ENCODE assay signal across 18 mouse cellular contexts in genomic region chr7:125515081-125515853, GRCm38 (mm10). TPM values are rescaled to one million over a fixed set of nuclear protein-coding genes. Genes with fewer than 3 reads are reported as not detected.
A peak's percentile ranks its signal among the peaks of the same experiment; 100 is the strongest.
DNase-seq lines count a peak whose midpoint lies in the region; ATAC-seq lines count a peak whose summit lies in the region.
"Had no signal": no experiment of that assay in that cellular context is flagged by ENCODE, and none has a peak within 500 bp of the region (broad histone marks: within the 10 kb centered on the region; RNA-seq: fewer than 3 reads in every experiment).

No protein-coding gene starts in this region.

- no peaks in the 10 kb centered on the region for H3K27me3 ChIP-seq in liver, embryonic 15.5 days
- H3K27me3 ChIP-seq: forebrain, embryonic 15.5 days; neural tube, embryonic 12.5 days had no signal

- H3K4me2 ChIP-seq in liver, embryonic 15.5 days: no peak overlapping the region
- H3K4me2 ChIP-seq: forebrain, embryonic 15.5 days; neural tube, embryonic 12.5 days had no signal

- WGBS in liver, embryonic 15.5 days (ENCODE audit: insufficient replicate concordance): 66% methylated on average over 5 of the region's 5 CpGs

- H3K36me3 ChIP-seq in liver, embryonic 15.5 days (replicated peaks): no peaks in the 10 kb centered on the region
- H3K36me3 ChIP-seq: forebrain, embryonic 15.5 days; neural tube, embryonic 12.5 days had no signal

- no peak overlapping the region for H3K4me3 ChIP-seq in liver, embryonic 15.5 days (replicated peaks)
- H3K4me3 ChIP-seq: forebrain, embryonic 15.5 days; neural tube, embryonic 12.5 days had no signal

- peak; percentile 5 for DNase-seq in gastrocnemius, postnatal 25 days
- no peak for DNase-seq in gastrocnemius, postnatal 36 days
- DNase-seq in kidney, postnatal 10 days: peak; percentile 45
- no peak for DNase-seq in kidney, adult 8-10 months
- peak; percentile 34 for DNase-seq in fibroblast of lung, adult 2 months (ENCODE audit: low read depth)
- DNase-seq in neural tube, embryonic 10.5 days (ENCODE audit: extremely low spot score, low spot score): no peak
- no peak for DNase-seq in adrenal gland, postnatal 25 days
- DNase-seq: adrenal gland, postnatal 36 days; cerebellum, postnatal 14 days; heart, postnatal 10 days; layer of hippocampus, adult 9-11 months; right cerebral cortex, postnatal 4 days; thymus, adult 2 months had no signal

- intact Hi-C loops in gastrocnemius, postnatal 36 days (cut with DNase I): no loop called here

- no peaks in the 10 kb centered on the region for H3K9me3 ChIP-seq in liver, embryonic 15.5 days (replicated peaks)
- H3K9me3 ChIP-seq: forebrain, embryonic 15.5 days; neural tube, embryonic 12.5 days had no signal

- peaks cover 63% of the 10 kb centered on the region for H3K4me1 ChIP-seq in liver, embryonic 15.5 days (replicated peaks)
- H3K4me1 ChIP-seq: forebrain, embryonic 15.5 days; neural tube, embryonic 12.5 days had no signal

- peak; percentile 38 for ATAC-seq in liver, embryonic 15.5 days (ENCODE audit: insufficient read depth)
- ATAC-seq: forebrain, embryonic 15.5 days; hindbrain, embryonic 16.5 days; midbrain, embryonic 16.5 days had no signal

- H3K9ac ChIP-seq in liver, embryonic 15.5 days: no peak overlapping the region
- H3K9ac ChIP-seq: forebrain, embryonic 15.5 days; neural tube, embryonic 12.5 days had no signal

- H3K27ac ChIP-seq in liver, embryonic 15.5 days (replicated peaks): peak overlapping the region; percentile 84; the same call in 1 of the 2 replicates
- H3K27ac ChIP-seq: forebrain, embryonic 15.5 days; neural tube, embryonic 12.5 days had no signal

RNA-seq across cellular contexts. Expression of gene Nsmce1, which starts 23.9 kb away (rescaled TPM):
- 1 to 10 TPM; 9.3 TPM for total RNA-seq in gastrocnemius, postnatal 25 days (2021)
- total RNA-seq in gastrocnemius, postnatal 36 days (2021): 10 to 100 TPM in 1 of 2 experiments, 1 to 10 TPM in 1; 8.6 to 10.8 TPM
- 73.8 and 75.2 TPM in 2 replicates for polyA plus RNA-seq in liver, embryonic 15.5 days (2015; fragmentation: Nextera tagmentation; extraction: Ambion mirVana)
- total RNA-seq in adrenal gland, postnatal 25 days (2021): 44.4 and 58.5 TPM in 2 replicates

RNA-seq across cellular contexts. Expression of gene Il4ra, which starts 36.7 kb away (rescaled TPM):
- total RNA-seq in gastrocnemius, postnatal 25 days (2021): 1 to 10 TPM; 4.3 to 4.7 TPM
- 1 to 10 TPM; 4.7 to 6.2 TPM for total RNA-seq in gastrocnemius, postnatal 36 days (2021)
- 4.6 and 6.4 TPM in 2 replicates for polyA plus RNA-seq in liver, embryonic 15.5 days (2015; fragmentation: Nextera tagmentation; extraction: Ambion mirVana)
- 100 and 101 TPM in 2 replicates for total RNA-seq in adrenal gland, postnatal 25 days (2021)

Comparison
In these comparisons a context has a peak if more than half of its experiments do, and no peak if none do; other contexts are left out.
1. DNase-seq: peak in gastrocnemius, postnatal 25 days (single experiment), kidney, postnatal 10 days (single experiment) and fibroblast of lung, adult 2 months (single experiment); none in gastrocnemius, postnatal 36 days (0 of 2), kidney, adult 8-10 months (0 of 2), neural tube, embryonic 10.5 days (single experiment) and adrenal gland, postnatal 25 days (single experiment).
2. RNA of gene Il4ra, which starts 36.7 kb away (total RNA-seq): 100 to 101 TPM in adrenal gland, postnatal 25 days; 4.7 to 6.2 TPM in gastrocnemius, postnatal 36 days and 4.3 to 4.7 TPM in gastrocnemius, postnatal 25 days; every median in the first group is over 10 times any median in the second.